Mouse (Mus musculus) intestine, embryonic 16.5 days (tissue): ENCODE measurements at regions not wholly inside any gene's neighbourhood (a gene's known extent, or its start where the extent isn't known, plus 50 kb on each side); places are given as distances from the start of the nearest gene placed in this dataset.

Experiments
- ATAC-seq: fragments of 200-750 bp; cut with Nextera tagmentation; 2 replicates; pipeline ENCODE4 v1.8.0; 2017; ENCODE audit warnings: moderate TSS enrichment, moderate library complexity
- H3K27ac ChIP-seq: fragments of 300-500 bp; sonication (generic); 2 replicates; pipeline ENCODE4 v1.5.1; 2014; ENCODE audit warnings: mild to moderate bottlenecking, low read length
- H3K27me3 ChIP-seq: fragments of 300-500 bp; sonication (generic); replicated peaks from 2 replicates; pipeline ENCODE4 v1.6.1; 2014; ENCODE audit warnings: low read length, control low read depth, mixed read lengths; ENCODE audit not compliant: control insufficient read depth, insufficient read depth
- H3K36me3 ChIP-seq: fragments of 300-500 bp; sonication (generic); 2 replicates; pipeline ENCODE4 v1.6.1; 2014; ENCODE audit warnings: low read length, control low read depth; ENCODE audit not compliant: control insufficient read depth, insufficient read depth
- H3K4me1 ChIP-seq: fragments of 300-500 bp; sonication (generic); 2 replicates; pipeline ENCODE4 v1.6.1; 2014; ENCODE audit warnings: low read length, control low read depth, mixed read lengths; ENCODE audit not compliant: control insufficient read depth, insufficient read depth
- H3K4me2 ChIP-seq: fragments of 300-500 bp; sonication (generic); 2 replicates; pipeline ENCODE4 v1.6.1; 2014; ENCODE audit warnings: low read depth, low read length, control low read depth
- H3K4me3 ChIP-seq: fragments of 300-500 bp; sonication (generic); 2 replicates; pipeline ENCODE4 v1.5.1; 2014; ENCODE audit warnings: mild to moderate bottlenecking, low read length
- H3K9ac ChIP-seq: fragments of 300-500 bp; sonication (generic); 2 replicates; pipeline ENCODE4 v1.6.1; 2014; ENCODE audit warnings: low read depth, low read length
- H3K9me3 ChIP-seq: fragments of 300-500 bp; sonication (generic); 2 replicates; pipeline ENCODE4 v1.6.1; 2016; ENCODE audit warnings: low read length, control low read depth; ENCODE audit not compliant: control insufficient read depth
- WGBS: fragments of 180-500 bp; shearing (Covaris S2); extraction: QIAGEN DNeasy Blood & Tissue Kit; methylation state at CpG from one replicate; pipeline ENCODE4 v1.1.7; 2014; 5-methylcytosine and 5-hydroxymethylcytosine counted together

DNA sequence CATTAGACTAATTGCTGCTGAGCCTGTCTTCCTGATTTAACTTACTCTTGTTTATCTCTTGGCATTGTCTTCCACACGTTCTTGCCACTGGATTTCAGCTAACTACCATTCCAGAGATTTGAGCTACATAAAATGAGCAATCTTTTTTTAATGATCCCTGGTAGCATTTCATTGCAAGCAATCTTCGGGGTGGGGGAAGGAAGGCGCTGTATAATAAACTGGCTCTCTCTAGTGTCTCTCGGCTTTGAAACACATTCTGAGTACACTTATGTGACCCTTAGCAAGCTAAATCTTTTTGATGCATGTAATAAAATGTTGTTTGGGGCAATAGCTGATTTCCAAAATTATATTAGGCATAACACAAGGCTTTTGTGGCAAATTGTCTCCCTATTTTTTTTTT, 152.2 kb upstream of the Atp5g3 start:
- Histone ChIP-seq H3K36me3 (no peaks in the 10 kb centered on the region), H3K27ac (no peak overlapping the region), H3K4me3 (no peak overlapping the region), H3K27me3 (no peaks in the 10 kb centered on the region), H3K9ac (no peak overlapping the region), H3K4me1 (no peaks in the 10 kb centered on the region), H3K4me2 (no peak overlapping the region), H3K9me3 (no peaks in the 10 kb centered on the region)
- no peak for ATAC-seq
- 64% methylated on average over 4 of the region's 4 CpGs for WGBS

DNA sequence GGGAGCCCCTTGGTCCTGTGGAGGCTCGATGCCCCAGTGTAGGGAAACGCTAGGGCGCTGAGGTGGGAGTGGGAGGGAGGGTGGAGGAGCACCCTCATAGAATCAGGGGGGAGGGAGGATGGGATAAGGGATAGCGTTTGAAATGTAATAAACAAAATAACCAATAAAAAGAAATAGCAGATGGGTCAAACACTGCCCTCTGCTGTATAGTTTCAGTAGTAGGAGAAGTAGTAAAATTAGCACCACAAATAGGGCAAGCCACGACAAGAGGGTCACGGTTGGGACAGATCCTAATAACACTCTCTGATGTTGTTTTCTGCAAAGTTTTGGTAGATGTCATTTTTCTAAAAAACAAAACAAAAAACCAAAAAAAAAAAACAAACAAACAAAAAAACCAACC, 131.3 kb upstream of the Atp5g3 start:
- no peak overlapping the region for H3K4me3 ChIP-seq
- H3K36me3 ChIP-seq = no peaks in the 10 kb centered on the region
- no peak overlapping the region for H3K4me2 ChIP-seq
- H3K27ac ChIP-seq = no peak overlapping the region
- 80% methylated on average over 6 of the region's 6 CpGs for WGBS
- H3K9me3 ChIP-seq = no peaks in the 10 kb centered on the region
- H3K27me3 ChIP-seq = no peaks in the 10 kb centered on the region
- peaks cover 4% of the 10 kb centered on the region; the same call in 1 of the 2 replicates for H3K4me1 ChIP-seq
- no peak for ATAC-seq
- H3K9ac ChIP-seq = no peak overlapping the region

DNA sequence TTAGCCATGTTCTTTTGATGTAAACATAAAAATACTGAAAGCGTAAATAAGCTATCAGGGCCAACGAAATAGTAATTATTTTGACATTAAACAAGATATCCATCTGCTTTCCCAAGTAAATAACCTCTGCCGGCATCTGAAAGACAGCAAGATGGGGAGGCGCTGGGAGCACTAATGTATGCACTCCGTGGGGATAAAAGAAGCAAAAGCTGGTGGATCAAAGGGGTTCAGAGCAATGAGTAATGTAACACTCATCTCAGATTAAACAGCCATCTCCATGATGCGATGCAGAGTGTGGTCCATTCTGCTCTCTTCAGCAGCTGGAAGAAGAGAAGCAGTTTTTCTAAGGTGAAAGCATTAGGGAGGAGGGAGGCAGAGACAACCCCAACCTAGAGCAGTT, 128.5 kb upstream of the Atp5g3 start:
- Histone ChIP-seq H3K27me3 (no peaks in the 10 kb centered on the region), H3K36me3 (no peaks in the 10 kb centered on the region), H3K9ac (no peak overlapping the region), H3K27ac (no peak overlapping the region), H3K9me3 (no peaks in the 10 kb centered on the region), H3K4me3 (no peak overlapping the region), H3K4me2 (no peak overlapping the region; the same call in 1 of the 2 replicates), H3K4me1 (peaks cover 4% of the 10 kb centered on the region; the same call in 1 of the 2 replicates)
- WGBS = 35% methylated on average over 6 of the region's 6 CpGs
- ATAC-seq = 0 out of 2 replicates have a peak, but pooled peaks have one; percentile 64

DNA sequence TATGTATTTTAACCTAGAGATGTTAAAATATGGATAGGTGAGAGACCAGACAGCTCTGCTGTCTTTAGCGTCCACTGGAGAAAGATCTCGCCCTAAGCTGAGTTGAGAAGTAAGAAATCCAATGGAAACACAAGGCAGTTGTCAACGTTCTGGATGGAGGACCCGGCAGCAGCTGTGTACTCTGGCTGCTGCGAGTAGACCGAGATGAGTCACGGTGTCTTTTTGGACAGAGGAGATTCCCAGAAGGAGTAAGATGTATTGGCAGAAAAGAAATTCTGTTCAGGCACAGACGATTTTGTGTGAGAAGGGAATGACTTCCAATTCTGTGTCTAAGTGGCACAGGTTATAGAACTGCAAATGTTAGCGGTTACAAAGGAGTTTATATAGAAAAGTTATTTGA, 124.9 kb upstream of the Atp5g3 start:
- Histone ChIP-seq H3K4me2 (no peak overlapping the region), H3K9me3 (no peaks in the 10 kb centered on the region), H3K4me1 (peaks cover 4% of the 10 kb centered on the region; the same call in 1 of the 2 replicates), H3K27ac (no peak overlapping the region), H3K4me3 (no peak overlapping the region), H3K27me3 (no peaks in the 10 kb centered on the region), H3K36me3 (no peaks in the 10 kb centered on the region), H3K9ac (no peak overlapping the region)
- no peak for ATAC-seq
- WGBS = 79% methylated on average over 9 of the region's 9 CpGs

DNA sequence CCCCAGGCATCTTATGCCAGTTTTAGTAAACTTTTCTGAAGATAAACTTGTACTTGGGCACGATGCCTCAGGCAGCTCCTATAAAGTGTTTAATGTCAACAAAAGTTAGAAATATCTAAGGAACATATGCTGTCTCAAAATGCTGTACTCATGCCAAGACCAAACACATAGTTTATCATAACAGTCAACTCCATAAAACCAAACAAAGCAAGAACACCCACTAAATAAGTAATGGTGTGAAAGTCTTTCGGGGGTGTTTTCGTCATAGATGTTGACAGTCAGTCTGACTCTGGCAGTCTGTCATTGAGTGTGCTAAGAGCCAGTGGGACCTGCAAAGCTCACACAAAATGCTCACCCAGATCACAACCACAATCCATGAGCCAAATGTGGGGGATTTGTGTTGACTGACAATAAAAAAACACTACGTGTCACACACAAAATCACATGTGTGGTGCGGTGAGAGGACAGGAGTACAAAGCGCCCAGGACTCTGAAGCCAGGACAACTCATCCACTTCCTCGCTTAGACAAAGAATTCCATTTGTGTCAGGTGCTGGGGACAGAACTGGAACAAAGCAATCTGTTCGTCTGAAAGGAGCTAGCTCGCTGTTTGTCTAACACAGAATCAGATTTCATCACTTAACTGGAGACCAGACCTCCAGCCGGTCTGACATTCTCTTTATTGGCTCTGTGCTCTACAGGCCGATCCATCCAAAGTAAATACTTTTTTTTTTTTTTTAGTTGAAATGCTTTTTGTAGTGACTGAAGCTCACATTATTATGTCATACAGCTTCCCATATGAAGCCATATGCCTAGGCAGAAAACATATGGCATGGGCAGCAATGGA, 121.3 kb upstream of the Atp5g3 start:
- Histone ChIP-seq H3K36me3 (no peaks in the 10 kb centered on the region), H3K4me1 (no peaks in the 10 kb centered on the region), H3K9ac (no peak overlapping the region), H3K9me3 (no peaks in the 10 kb centered on the region), H3K27me3 (no peaks in the 10 kb centered on the region), H3K27ac (peak overlapping the region; percentile 43; the same call in 1 of the 2 replicates), H3K4me2 (no peak overlapping the region), H3K4me3 (no peak overlapping the region)
- WGBS = 56% methylated on average over 11 of the region's 11 CpGs
- ATAC-seq = no peak

DNA sequence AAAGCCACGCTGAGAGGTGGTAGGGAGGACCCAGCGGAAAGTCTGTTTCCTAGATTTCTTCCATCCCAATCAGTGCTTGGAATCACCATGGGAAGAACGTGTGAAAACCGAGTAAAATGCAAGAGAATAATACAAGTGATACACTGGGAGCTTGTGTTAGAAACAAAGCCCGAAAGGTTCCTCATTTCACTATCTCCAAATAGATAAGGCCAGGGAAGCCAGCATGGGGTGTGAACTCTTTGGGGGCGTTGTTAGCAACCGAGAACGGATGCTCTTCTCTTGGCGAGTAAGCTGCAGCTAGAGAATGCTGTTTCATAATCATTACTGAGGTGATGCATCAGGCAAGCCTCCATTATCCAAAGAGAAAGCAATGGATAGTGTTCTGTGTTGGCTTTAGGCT, 118.8 kb upstream of the Atp5g3 start:
- WGBS = 85% methylated on average over 9 of the region's 9 CpGs
- no peaks in the 10 kb centered on the region for H3K27me3 ChIP-seq
- no peak overlapping the region for H3K27ac ChIP-seq
- H3K9ac ChIP-seq = no peak overlapping the region
- no peak overlapping the region for H3K4me3 ChIP-seq
- H3K4me1 ChIP-seq = no peaks in the 10 kb centered on the region
- no peaks in the 10 kb centered on the region for H3K9me3 ChIP-seq
- H3K36me3 ChIP-seq = no peaks in the 10 kb centered on the region
- ATAC-seq = no peak
- H3K4me2 ChIP-seq = no peak overlapping the region

DNA sequence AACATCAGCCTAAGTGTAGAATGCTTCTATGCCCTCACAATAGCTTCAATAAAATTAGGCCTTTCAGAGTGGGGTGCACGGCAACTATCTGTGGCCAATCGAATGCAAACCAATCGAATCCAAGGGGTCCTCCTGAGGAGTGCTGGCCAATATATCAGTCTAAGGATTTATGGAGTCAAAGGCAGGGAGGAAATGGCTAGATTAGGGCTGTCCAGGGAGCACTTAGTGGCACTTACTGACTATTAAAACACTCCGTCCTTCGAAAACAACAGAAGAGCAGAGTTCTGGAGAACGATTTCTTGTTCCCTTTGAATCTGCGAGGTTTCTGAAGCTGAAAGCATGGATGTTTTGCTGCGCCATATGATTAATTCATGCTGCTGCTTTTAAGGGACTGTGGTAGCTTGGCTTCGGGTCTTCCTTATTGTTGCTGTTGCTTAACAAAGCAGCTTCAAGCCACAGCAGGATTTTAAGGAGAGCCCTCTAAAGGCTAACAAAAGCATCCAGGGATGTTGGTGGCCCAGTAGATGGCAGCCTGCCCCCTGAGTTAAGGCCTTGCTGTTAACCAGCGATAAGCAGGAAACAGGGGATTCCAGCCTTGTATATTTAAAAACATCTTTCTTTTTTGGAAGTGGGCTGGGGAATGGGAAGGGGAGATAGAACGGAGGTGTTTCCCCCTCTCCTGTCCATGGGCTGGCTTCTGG, 116.4 kb upstream of the Atp5g3 start:
- Histone ChIP-seq H3K36me3 (no peaks in the 10 kb centered on the region), H3K27me3 (no peaks in the 10 kb centered on the region), H3K27ac (no peak overlapping the region), H3K4me1 (no peaks in the 10 kb centered on the region), H3K9me3 (no peaks in the 10 kb centered on the region), H3K4me2 (no peak overlapping the region), H3K4me3 (no peak overlapping the region), H3K9ac (no peak overlapping the region)
- no peak for ATAC-seq
- 50% methylated on average over 11 of the region's 11 CpGs for WGBS

DNA sequence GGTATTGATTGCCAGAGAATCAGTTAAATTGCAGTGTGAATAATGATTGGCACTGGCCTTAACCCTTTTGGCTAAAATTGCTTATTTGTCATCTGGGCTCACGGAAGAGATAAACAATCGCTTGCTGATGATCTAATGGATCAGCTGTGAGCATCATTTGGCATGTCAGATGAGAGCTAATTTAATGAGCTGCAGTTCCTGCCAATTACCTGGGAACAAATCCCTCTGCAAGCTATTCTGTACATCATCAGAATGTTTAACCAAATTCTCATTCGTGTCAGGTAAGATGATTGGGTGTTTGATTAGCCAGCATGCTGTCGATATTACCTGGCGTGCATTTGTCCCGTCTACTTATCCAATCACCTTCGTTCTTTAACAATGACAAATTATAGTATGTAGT, 104.0 kb upstream of the Atp5g3 start:
- Histone ChIP-seq H3K9me3 (no peaks in the 10 kb centered on the region), H3K27me3 (no peaks in the 10 kb centered on the region), H3K27ac (no peak overlapping the region), H3K4me2 (no peak overlapping the region), H3K9ac (no peak overlapping the region), H3K4me1 (no peaks in the 10 kb centered on the region), H3K36me3 (no peaks in the 10 kb centered on the region), H3K4me3 (no peak overlapping the region)
- ATAC-seq = no peak
- WGBS = 79% methylated on average over 7 of the region's 7 CpGs

DNA sequence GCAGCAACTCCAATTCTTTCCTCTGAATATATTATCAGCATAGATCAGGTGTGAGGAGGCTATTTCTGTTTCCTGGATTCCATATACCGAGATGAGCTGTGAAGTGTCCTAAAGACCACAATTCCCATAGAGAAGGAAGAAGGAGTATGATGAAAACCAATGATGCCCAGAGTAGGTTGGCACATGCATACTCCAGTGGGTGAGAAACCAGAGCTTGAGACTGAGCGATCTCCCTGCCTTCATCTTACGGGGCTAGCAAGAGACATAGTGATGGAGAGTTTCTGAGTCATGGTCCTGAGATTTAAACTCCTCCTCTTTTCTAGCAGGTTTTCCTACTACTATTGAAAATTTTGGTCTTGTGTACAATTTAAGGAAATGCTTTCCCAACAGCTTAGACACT, 103.1 kb upstream of the Atp5g3 start:
- no peaks in the 10 kb centered on the region for H3K27me3 ChIP-seq
- no peak overlapping the region for H3K27ac ChIP-seq
- no peak overlapping the region for H3K4me3 ChIP-seq
- 93% methylated on average over 3 of the region's 3 CpGs for WGBS
- no peak overlapping the region for H3K9ac ChIP-seq
- ATAC-seq = no peak
- no peaks in the 10 kb centered on the region for H3K4me1 ChIP-seq
- H3K36me3 ChIP-seq = no peaks in the 10 kb centered on the region
- H3K4me2 ChIP-seq = no peak overlapping the region
- H3K9me3 ChIP-seq = no peaks in the 10 kb centered on the region
